Mouse (Mus musculus): ENCODE measurements around the gene Pitpnm1. TPM values are rescaled to one million over a fixed set of nuclear protein-coding genes. Genes with fewer than 3 reads are reported as not detected.
A peak's percentile ranks its signal among the peaks of the same experiment; 100 is the strongest.

The Pitpnm1 gene
- polyA plus RNA-seq, 1 experiment from 2014 or later, result 47.2 TPM

DNA sequence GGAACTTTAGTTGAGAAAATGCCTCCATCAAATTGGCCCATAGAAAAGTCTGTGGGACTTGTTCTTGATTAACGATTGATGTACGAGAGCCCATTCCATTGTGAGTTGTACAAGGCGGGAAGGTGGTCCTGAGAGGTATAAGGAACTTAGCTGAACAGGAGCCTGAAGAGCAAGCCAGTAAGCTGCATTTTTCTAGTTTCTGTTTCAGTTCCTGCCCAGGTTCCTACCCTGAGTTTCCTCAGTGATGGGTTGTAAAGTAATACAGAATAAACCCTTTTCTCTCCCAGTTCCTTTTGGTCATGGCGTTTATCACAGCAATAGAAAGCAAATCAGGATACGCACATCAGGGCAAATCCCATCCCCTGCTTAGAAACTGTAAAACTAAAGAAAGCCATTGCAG, 38.1 kb downstream of the Pitpnm1 start:
- Histone ChIP-seq H3K27me3 (no peaks in the 10 kb centered on the region), H3K4me2 (replicated peaks) (no peak overlapping the region), H3K36me3 (peaks cover 2% of the 10 kb centered on the region; the same call in 1 of the 2 replicates), H3K27ac (replicated peaks) (no peak overlapping the region), H3K4me1 (no peaks in the 10 kb centered on the region), H3K9ac (replicated peaks) (no peak overlapping the region), H3K9me3 (no peaks in the 10 kb centered on the region), H3K4me3 (no peak overlapping the region)
- ATAC-seq (replicated peaks), result no peak
- 73% methylated on average over 5 of the region's 5 CpGs for WGBS

GRCm38 (mm10) chr19:4139446-4139845, 39.6 kb downstream of the Pitpnm1 start, which contains the start of gene Gpr152:
Gpr152 (plus strand) TSS chr19:4139787.
- H3K9me3 ChIP-seq, result no peaks in the 10 kb centered on the region
- H3K4me1 ChIP-seq, result no peaks in the 10 kb centered on the region
- no peak within 1 kb of the TSS for H3K4me2 ChIP-seq (replicated peaks)
- H3K27ac ChIP-seq (replicated peaks), result no peak within 1 kb of the TSS
- no peaks in the 10 kb centered on the region for H3K27me3 ChIP-seq
- H3K9ac ChIP-seq (replicated peaks), result no peak within 1 kb of the TSS
- H3K36me3 ChIP-seq, result no peaks in the 10 kb centered on the region
- no peak for ATAC-seq (replicated peaks)
- no peak within 1 kb of the TSS for H3K4me3 ChIP-seq
- WGBS, result 69% methylated on average over 2 of the region's 2 CpGs

- H3K36me3 ChIP-seq, result no peaks in the 10 kb centered on the region
- 83% methylated on average over 6 of the region's 6 CpGs for WGBS
- H3K4me3 ChIP-seq, result no peak overlapping the region
- H3K4me2 ChIP-seq (replicated peaks), result no peak overlapping the region
- H3K27me3 ChIP-seq, result no peaks in the 10 kb centered on the region
- no peaks in the 10 kb centered on the region for H3K4me1 ChIP-seq
- H3K27ac ChIP-seq (replicated peaks), result no peak overlapping the region
- ATAC-seq (replicated peaks), result no peak
- no peak overlapping the region for H3K9ac ChIP-seq (replicated peaks)
- no peaks in the 10 kb centered on the region for H3K9me3 ChIP-seq
These were observed 40.3 kb downstream of the Pitpnm1 start for GRCm38 (mm10) chr19:4140147-4140546.

DNA sequence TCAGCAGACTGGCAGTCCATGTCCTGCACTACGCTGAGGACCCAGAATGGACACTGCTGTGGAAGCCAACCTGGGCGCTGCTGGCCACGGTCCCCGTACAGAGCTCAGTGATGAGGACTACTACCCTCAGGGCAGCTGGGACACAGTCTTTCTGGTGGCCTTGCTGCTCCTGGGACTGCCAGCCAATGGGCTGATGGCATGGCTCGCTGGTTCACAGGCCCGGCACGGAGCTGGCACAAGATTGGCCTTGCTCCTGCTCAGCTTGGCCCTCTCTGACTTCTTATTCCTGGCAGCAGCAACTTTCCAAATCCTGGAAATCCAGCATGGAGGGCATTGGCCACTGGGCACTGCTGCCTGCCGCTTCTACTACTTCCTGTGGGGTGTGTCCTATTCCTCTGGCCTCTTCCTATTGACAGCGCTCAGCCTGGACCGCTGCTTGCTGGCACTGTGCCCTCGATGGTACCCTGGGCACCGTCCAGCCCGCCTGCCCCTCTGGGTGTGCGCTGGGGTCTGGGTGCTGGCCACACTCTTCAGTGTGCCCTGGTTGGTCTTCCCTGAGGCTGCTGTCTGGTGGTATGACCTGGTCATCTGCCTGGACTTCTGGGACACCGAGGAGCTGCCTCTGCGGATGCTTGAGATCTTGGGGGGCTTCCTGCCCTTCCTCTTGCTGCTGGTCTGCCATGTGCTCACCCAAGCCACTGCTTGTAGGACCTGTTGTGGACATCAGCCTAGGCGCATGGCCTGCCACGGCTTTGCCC, 42.8 kb downstream of the Pitpnm1 start:
- no peak overlapping the region for H3K4me3 ChIP-seq
- no peak overlapping the region for H3K27ac ChIP-seq (replicated peaks)
- no peaks in the 10 kb centered on the region for H3K9me3 ChIP-seq
- no peak overlapping the region for H3K4me2 ChIP-seq (replicated peaks)
- 90% methylated on average over 18 of the region's 18 CpGs for WGBS
- H3K27me3 ChIP-seq, result no peaks in the 10 kb centered on the region
- H3K4me1 ChIP-seq, result peaks cover 2% of the 10 kb centered on the region
- no peak for ATAC-seq (replicated peaks)
- H3K9ac ChIP-seq (replicated peaks), result no peak overlapping the region
- H3K36me3 ChIP-seq, result no peaks in the 10 kb centered on the region

DNA sequence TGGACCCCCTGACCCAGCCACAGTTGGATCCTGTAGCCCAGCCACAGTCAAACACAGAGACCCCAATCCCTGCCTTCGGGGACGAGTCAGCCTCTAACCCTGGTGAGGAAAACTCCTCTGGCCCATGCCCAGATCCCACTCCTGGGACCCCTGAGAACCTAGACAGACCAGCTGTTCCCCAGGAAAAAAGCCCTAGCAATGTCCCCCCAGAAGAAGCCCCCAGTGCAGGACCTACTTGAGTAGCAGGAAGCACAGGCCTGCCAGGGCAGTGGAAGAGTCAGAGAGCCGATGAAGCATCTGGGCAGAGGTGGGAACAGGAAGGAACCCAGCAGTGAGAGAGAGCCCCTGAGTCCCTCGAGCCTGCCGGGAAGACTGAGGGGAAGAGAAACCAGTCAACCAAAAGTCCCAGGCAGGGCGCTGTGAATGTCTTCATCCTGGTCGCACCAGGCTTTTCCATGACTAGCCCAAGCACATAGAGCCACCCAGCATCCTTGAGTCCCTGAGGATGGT, 44.0 kb downstream of the Pitpnm1 start, which contains the start of gene Cabp4:
TSS of gene Cabp4 (minus strand) at position 275 of the 510 bp plus-strand sequence.
- H3K4me3 ChIP-seq, result no peak within 1 kb of the TSS
- no peaks in the 10 kb centered on the region for H3K9me3 ChIP-seq
- H3K27ac ChIP-seq (replicated peaks), result no peak within 1 kb of the TSS
- no peaks in the 10 kb centered on the region for H3K27me3 ChIP-seq
- no peak for ATAC-seq (replicated peaks)
- no peak within 1 kb of the TSS for H3K4me2 ChIP-seq (replicated peaks)
- whole genome bisulfite sequencing, result 86% methylated on average over 7 of the region's 7 CpGs
- H3K9ac ChIP-seq (replicated peaks), result no peak within 1 kb of the TSS
- no peaks in the 10 kb centered on the region for H3K36me3 ChIP-seq
- peaks cover 9% of the 10 kb centered on the region for H3K4me1 ChIP-seq

GRCm38 (mm10) chr19:4144550-4145498, 45.0 kb downstream of the Pitpnm1 start:
- Histone ChIP-seq H3K27me3 (no peaks in the 10 kb centered on the region), H3K4me1 (peaks cover 19% of the 10 kb centered on the region), H3K4me3 (no peak overlapping the region), H3K36me3 (no peaks in the 10 kb centered on the region), H3K4me2 (replicated peaks) (no peak overlapping the region), H3K27ac (replicated peaks) (no peak overlapping the region), H3K9ac (replicated peaks) (no peak overlapping the region), H3K9me3 (no peaks in the 10 kb centered on the region)
- WGBS, result 86% methylated on average over 16 of the region's 16 CpGs
- no peak for ATAC-seq (replicated peaks)

- Histone ChIP-seq H3K4me1 (peaks cover 24% of the 10 kb centered on the region), H3K27ac (replicated peaks) (no peak overlapping the region), H3K9ac (replicated peaks) (no peak overlapping the region), H3K4me2 (replicated peaks) (no peak overlapping the region), H3K27me3 (no peaks in the 10 kb centered on the region), H3K36me3 (peaks cover 1% of the 10 kb centered on the region), H3K4me3 (no peak overlapping the region), H3K9me3 (no peaks in the 10 kb centered on the region)
- no peak for ATAC-seq (replicated peaks)
- WGBS, result 78% methylated on average over 5 of the region's 5 CpGs
These were observed 46.1 kb downstream of the Pitpnm1 start for GRCm38 (mm10) chr19:4145936-4146335.

GRCm38 (mm10) chr19:4146366-4147021, 46.7 kb downstream of the Pitpnm1 start:
- no peak overlapping the region for H3K9ac ChIP-seq (replicated peaks)
- no peak overlapping the region for H3K27ac ChIP-seq (replicated peaks)
- no peak overlapping the region for H3K4me2 ChIP-seq (replicated peaks)
- peaks cover 24% of the 10 kb centered on the region for H3K4me1 ChIP-seq
- WGBS, result 67% methylated on average over 12 of the region's 12 CpGs
- no peaks in the 10 kb centered on the region for H3K9me3 ChIP-seq
- H3K36me3 ChIP-seq, result peaks cover 6% of the 10 kb centered on the region
- H3K27me3 ChIP-seq, result no peaks in the 10 kb centered on the region
- ATAC-seq (replicated peaks), result no peak
- H3K4me3 ChIP-seq, result no peak overlapping the region

GRCm38 (mm10) chr19:4147022-4147405, 47.2 kb downstream of the Pitpnm1 start:
- no peak overlapping the region for H3K4me2 ChIP-seq (replicated peaks)
- no peak overlapping the region for H3K4me3 ChIP-seq
- peaks cover 24% of the 10 kb centered on the region for H3K4me1 ChIP-seq
- 0 out of 2 replicates have a peak overlapping the region, but pooled peaks have one; percentile 38 for H3K27ac ChIP-seq (replicated peaks)
- H3K9ac ChIP-seq (replicated peaks), result no peak overlapping the region
- no peaks in the 10 kb centered on the region for H3K27me3 ChIP-seq
- WGBS, result 54% methylated on average over 3 of the region's 3 CpGs
- peaks cover 6% of the 10 kb centered on the region for H3K36me3 ChIP-seq
- no peak for ATAC-seq (replicated peaks)
- H3K9me3 ChIP-seq, result no peaks in the 10 kb centered on the region

DNA sequence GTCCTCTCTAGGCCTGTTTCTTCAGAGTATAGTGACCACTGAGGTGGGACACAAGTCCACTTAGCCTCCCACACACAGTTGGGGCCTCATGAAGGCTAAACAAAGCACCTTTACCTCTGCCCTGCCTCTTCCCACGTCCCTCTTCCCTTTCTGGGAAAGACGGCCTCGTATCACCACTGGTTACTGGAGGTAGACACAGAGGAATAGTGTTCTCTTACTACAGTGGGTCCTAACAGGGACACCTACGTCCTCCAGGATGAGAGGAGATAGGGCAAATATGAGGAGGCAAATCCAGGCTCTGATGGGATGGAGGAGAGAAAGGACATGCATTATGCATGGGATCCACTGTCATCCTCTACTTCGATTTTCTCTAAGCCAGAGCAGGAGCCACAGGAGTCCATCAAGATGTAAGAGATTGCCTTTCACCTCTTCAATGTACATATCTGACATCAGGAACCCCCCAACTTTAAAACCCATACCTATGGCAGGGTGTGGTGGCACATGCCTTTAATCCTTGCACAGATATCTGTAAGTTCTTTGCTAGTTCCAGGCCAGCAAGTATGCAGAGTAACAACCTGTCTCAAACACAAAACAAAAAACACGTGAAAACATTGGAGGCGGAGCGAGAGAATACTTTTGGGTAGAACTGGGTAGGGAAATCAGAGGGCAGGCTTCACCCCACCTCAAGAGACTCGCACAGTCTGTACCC, 48.1 kb downstream of the Pitpnm1 start:
- H3K27ac ChIP-seq (replicated peaks), result peak overlapping the region; percentile 38
- ATAC-seq (replicated peaks), result peak; percentile 26
- WGBS, result 36% methylated on average over 9 of the region's 9 CpGs
- peaks cover 24% of the 10 kb centered on the region for H3K4me1 ChIP-seq
- peaks cover 6% of the 10 kb centered on the region for H3K36me3 ChIP-seq
- no peaks in the 10 kb centered on the region for H3K9me3 ChIP-seq
- peak overlapping the region; percentile 70 for H3K4me3 ChIP-seq
- H3K4me2 ChIP-seq (replicated peaks), result peak overlapping the region; percentile 65
- H3K27me3 ChIP-seq, result no peaks in the 10 kb centered on the region
- peak overlapping the region; percentile 68 for H3K9ac ChIP-seq (replicated peaks)

DNA sequence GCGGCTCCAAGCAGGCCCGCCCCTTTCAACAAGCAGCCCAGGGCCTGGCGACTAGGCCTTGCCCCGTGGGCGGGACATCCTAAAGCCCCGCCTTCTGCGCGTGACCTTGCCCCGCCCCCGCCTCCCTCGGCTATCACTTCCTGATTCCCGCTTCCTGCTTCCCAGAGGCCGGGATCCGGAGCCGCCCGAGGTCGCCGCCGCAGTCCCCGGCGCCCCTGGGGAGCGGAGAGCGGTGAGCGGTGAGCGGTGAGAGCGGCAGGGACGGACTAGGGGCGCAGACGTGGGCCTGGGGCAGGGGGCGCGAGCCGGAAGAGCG, 48.7 kb downstream of the Pitpnm1 start, which contains the start of gene Coro1b:
TSS of gene Coro1b (plus strand) at position 129 of the 316 bp plus-strand sequence.
- no peaks in the 10 kb centered on the region for H3K27me3 ChIP-seq
- peak within 1 kb of the TSS; percentile 68 for H3K9ac ChIP-seq (replicated peaks)
- H3K4me1 ChIP-seq, result peaks cover 24% of the 10 kb centered on the region
- H3K4me2 ChIP-seq (replicated peaks), result peak within 1 kb of the TSS; percentile 65
- peak within 1 kb of the TSS; percentile 70 for H3K4me3 ChIP-seq
- peak within 1 kb of the TSS; percentile 53 for H3K27ac ChIP-seq (replicated peaks)
- no peaks in the 10 kb centered on the region for H3K9me3 ChIP-seq
- WGBS, result under 1% methylated on average over 29 of the region's 33 CpGs
- peaks cover 6% of the 10 kb centered on the region for H3K36me3 ChIP-seq
- peak; percentile 96 for ATAC-seq (replicated peaks)
